Mouse (Mus musculus) brain, embryonic 14.5 days (tissue): Measurements from ENCODE around the gene Fap. TPM values are rescaled to one million over a fixed set of nuclear protein-coding genes. Genes with fewer than 3 reads are reported as not detected.

ENCODE experiments used
- DNase-seq: peaks from one replicate; pipeline ENCODE4 v3.0.0-alpha.2; 2011; ENCODE audit warnings: low read depth
- CTCF ChIP-seq: fragments of 200-500 bp; IDR thresholded peaks from 2 replicates; pipeline ENCODE4 v1.5.1; 2012; ENCODE audit warnings: inconsistent platforms, mild to moderate bottlenecking, moderate library complexity, borderline replicate concordance; ENCODE audit not compliant: insufficient read depth, insufficient read length; ENCODE audit errors: extremely low read depth
- POLR2A ChIP-seq: fragments of 200-500 bp; IDR thresholded peaks from 2 replicates; pipeline ENCODE4 v1.6.1; 2012; ENCODE audit warnings: mild to moderate bottlenecking, inconsistent platforms, borderline replicate concordance; ENCODE audit not compliant: poor library complexity, insufficient read depth, insufficient read length, severe bottlenecking; ENCODE audit errors: extremely low read depth
- polyA plus RNA-seq: library from polyadenylated mRNA; depleted of rRNA; stranded (reverse); fragments of >200 nt; gene quantifications from 2 replicates; pipeline ENCODE4 v1.2.3, GENCODE M21; 2012; rRNA removed

Gene Fap
- polyA plus RNA-seq, 1 experiment = 1.7 TPM

DNA sequence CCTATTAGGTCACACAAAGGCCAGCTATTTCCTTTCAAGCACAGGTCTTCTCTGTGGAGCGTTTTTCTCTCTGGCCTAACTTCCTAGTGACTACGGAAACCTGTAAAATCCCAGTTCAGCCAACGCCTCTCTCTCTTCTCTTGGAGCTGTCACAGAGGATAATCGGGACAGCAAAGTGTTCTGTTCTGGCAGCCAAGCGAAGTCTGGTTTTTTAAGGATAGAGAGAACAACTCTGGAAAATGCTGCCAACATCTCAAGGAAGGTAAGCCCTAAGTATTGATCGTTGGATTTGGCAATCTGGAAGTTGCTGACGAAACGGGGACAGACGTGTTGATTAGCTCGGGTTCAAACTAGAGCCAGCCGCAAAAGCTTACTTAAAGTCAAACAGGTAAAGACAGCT lies 118.9 kb downstream of the Fap start:
- TF ChIP-seq POLR2A (no peak), CTCF (no peak)
- no peak for DNase-seq

DNA sequence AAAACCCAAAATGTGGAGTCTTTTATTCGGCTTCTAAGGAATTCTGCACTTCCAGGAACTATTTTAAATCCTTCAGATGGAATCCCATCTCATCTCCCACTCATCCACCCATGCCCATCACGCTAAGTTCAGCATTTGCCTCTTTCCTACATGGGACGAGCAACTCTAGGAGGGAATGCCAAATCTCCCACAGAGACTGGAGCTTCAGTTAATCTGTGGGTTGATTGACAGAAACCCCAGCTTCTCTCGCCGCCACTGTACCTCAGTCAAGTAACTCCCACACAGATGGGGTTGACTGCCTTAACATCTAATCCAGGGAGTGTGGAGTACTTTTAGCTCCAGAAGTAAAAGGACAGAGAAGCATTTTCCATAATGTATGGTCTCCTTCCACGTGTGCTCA lies 119.8 kb downstream of the Fap start:
- DNase-seq = no peak

More for the DNA sequence above, 119.8 kb downstream of the Fap start:
- TF ChIP-seq CTCF = no peak

Other genes with a start within 250 kb of the Fap start
- 1.1 and 1.6 TPM in 2 replicates for gene Dpp4, start 161.8 kb downstream of the Fap start, polyA plus RNA-seq
- gene Gcg, start 90.4 kb downstream of the Fap start, polyA plus RNA-seq = 1.0 and 2.1 TPM in 2 replicates
- gene Ifih1, start 72.2 kb upstream of the Fap start, polyA plus RNA-seq = 0.40 and 0.72 TPM in 2 replicates
- 5.3 and 7.1 TPM in 2 replicates for gene Gca, start 90.2 kb upstream of the Fap start, polyA plus RNA-seq